Mouse (Mus musculus) spleen, postnatal 0 days (tissue): ENCODE results near the gene Olfr1420. TPM values are rescaled to one million over a fixed set of nuclear protein-coding genes. Genes with fewer than 3 reads are reported as not detected.

Experiments
- polyA plus RNA-seq: library from polyadenylated mRNA; unstranded; fragments of >200 nt; fragmentation: Nextera tagmentation; extraction: Ambion mirVana; gene quantifications from 2 replicates; pipeline ENCODE4 v1.2.1, GENCODE M21; 2015

Gene Olfr1420
- 0.11 TPM in 1 of 2 replicates, not detected in the other for polyA plus RNA-seq

GRCm38 (mm10) chr19:11886265-11886664, at the start of gene Olfr1420:
Gene Olfr1420, plus strand, starts transcription at chr19:11886565.

DNA sequence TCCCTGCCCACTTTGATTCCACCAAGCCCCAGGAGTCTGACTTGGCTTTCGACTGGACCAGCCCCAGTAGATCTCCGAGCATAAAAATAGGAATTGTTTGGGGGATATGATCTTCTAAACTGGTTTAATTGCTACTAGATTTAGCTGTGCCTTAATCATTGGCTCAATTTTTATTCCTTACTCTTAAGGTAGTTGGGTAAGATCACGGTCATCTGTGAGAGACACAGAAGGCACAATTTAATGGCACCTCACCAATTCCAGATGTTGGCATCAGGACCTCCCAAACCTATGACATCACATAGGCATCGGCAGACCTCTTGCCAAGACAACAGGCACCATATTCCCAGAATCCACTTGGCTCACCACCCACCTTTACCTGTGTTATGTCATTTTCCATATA, 47.2 kb upstream of the Olfr1420 start, which contains the start of gene Olfr1417:
Olfr1417 (minus strand) TSS at position 101 of the 400 bp plus-strand sequence.

DNA sequence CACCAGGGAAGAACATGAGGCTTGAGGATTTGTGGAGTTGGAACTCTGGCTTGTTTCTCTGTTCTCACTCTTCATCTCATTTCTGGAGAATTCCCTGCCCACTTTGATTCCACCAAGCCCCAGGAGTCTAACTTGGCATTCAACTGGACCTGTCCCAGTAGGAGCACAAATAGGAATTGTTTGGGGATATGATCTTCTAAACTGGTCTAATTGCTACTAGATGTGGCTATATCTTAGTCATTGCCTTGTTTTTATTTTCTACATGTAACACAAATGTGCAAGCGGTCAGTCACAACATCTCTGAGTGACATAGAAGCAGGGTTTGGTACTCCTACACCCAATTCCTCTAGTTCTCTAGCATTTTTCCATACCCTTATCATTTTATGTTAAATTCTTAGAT, 25.4 kb upstream of the Olfr1420 start, which contains the start of gene Olfr1418:
Olfr1418 (minus strand) TSS at position 101 of the 400 bp plus-strand sequence.

DNA sequence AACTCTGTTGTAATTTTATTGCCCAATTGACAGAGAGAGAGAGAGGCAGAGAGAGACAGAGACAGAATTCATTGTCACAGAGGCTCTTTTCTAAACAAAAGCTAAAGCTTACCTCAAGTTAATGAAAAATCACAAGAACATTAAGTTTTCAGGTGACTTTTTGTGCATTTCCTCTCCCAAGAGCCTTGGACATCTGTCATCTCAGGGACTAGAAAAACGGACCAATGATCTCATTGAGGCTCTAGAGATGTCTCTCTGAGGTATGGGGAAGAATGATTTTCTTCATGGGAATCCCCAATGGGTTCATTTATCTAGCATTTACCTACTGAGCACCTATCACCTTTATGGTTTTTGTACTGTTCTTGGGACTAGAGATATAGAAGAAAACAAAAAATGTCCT, 11.4 kb upstream of the Olfr1420 start, which contains the start of gene Olfr1419:
Olfr1419 (minus strand) TSS at position 101 of the 400 bp plus-strand sequence.

DNA sequence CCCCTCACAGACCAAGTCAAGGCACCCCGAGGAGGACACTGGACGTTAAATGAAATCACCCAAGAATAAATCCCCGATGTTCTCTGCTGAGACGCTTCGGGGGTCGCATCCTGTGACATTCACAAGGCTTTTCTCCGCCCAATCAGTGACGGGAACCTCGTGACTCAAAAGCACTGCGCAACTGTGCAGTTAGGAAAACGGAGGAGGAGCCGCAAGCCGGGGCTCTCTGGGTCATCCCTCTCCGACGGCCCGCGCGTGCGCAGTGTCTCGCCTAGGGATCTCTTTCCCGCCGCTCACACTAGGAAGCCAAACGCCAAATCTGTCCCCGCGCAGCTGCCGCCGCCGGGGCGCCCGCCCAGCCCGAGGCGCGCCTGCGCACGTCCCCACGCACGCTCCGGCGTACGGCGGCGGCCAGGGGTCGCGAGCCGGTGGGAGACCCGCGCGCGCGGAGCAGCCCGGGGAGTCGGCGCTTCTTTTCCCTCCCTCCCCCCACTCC, 25.7 kb downstream of the Olfr1420 start, which contains the start of gene Patl1:
Patl1 (plus strand) TSS at position 363 of the 496 bp plus-strand sequence.

Other genes starting within 250 kb of the Olfr1420 start
- gene Ms4a3, start 245.7 kb upstream of the Olfr1420 start, polyA plus RNA-seq, result 55.4 and 73.6 TPM in 2 replicates
- 0.32 and 0.40 TPM in 2 replicates for gene Oosp2, start 226.0 kb upstream of the Olfr1420 start, polyA plus RNA-seq
- 0.35 TPM in 1 of 2 replicates, not detected in the other for gene Oosp1, start 195.4 kb upstream of the Olfr1420 start, polyA plus RNA-seq
- gene Oosp3, start 189.5 kb upstream of the Olfr1420 start, polyA plus RNA-seq, result not detected in 2 replicates
- 0.13 TPM in 1 of 2 replicates, not detected in the other for gene Gif, start 139.0 kb upstream of the Olfr1420 start, polyA plus RNA-seq
- gene Mrpl16, start 116.2 kb upstream of the Olfr1420 start, polyA plus RNA-seq, result 39.4 and 45.3 TPM in 2 replicates
- gene Stx3, start 67.2 kb upstream of the Olfr1420 start, polyA plus RNA-seq, result 5.2 and 5.9 TPM in 2 replicates
- not detected in 2 replicates for gene Olfr1417, start 47.3 kb upstream of the Olfr1420 start, polyA plus RNA-seq
- not detected in 2 replicates for gene Olfr1418, start 25.5 kb upstream of the Olfr1420 start, polyA plus RNA-seq
- not detected in 2 replicates for gene Olfr1419, start 11.5 kb upstream of the Olfr1420 start, polyA plus RNA-seq
- gene Patl1, start 25.8 kb downstream of the Olfr1420 start, polyA plus RNA-seq, result 5.4 and 6.3 TPM in 2 replicates
- 4.3 and 4.9 TPM in 2 replicates for gene Osbp, start 79.4 kb downstream of the Olfr1420 start, polyA plus RNA-seq
- not detected in 2 replicates for gene Olfr1423, start 154.8 kb downstream of the Olfr1420 start, polyA plus RNA-seq
- gene Olfr1424, start 176.1 kb downstream of the Olfr1420 start, polyA plus RNA-seq, result not detected in 2 replicates
- gene Olfr1425, start 191.2 kb downstream of the Olfr1420 start, polyA plus RNA-seq, result not detected in 2 replicates
- not detected in 2 replicates for gene Olfr1426, start 205.4 kb downstream of the Olfr1420 start, polyA plus RNA-seq
- gene Olfr1427, start 216.8 kb downstream of the Olfr1420 start, polyA plus RNA-seq, result not detected in 2 replicates
- not detected in 2 replicates for gene Olfr1428, start 229.3 kb downstream of the Olfr1420 start, polyA plus RNA-seq
- not detected in 2 replicates for gene Olfr76, start 236.6 kb downstream of the Olfr1420 start, polyA plus RNA-seq